8 mouse cellular contexts compared by ENCODE assay signal in the genomic region with DNA sequence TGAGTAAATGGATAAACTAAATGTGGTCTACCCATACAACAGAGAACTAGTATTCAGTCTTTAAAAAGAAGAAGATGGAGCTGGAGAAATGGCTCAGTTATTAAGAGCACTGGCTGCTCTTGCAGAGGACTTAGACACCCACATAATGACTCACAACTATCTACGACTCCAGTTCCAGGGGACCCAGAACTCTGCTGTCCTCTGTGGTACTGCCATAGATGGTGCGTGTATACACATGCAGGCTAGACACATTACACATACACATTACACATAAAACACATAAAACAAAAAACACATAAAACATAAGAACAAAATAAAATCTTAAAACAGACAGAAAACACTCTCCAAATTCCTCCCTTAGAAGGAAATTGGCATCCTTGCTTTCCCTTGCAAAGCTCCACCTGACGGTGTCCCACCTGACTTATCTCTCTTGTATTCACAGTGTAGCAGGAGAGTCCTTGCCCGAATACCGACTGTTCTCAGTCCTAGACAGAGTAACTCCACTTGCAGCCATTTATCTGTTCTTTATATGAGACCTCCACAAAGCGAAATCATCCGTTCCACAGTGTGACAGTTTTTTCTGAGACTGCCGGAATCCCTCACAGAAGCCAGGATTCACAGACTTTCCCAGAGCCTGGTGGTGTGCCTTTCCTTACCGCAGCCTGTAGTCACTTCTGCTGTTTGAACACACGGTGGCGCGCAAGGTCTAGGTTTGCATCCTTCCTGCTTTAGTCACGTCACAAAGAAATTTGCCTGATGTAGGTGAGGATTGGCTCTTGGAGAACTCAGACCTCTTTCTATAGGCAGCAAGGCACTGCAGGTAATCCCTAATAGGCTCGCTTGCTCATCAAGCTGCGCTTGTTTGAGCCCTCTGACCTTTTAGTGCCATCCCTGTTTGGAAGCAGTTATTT. TPM values are rescaled to one million over a fixed set of nuclear protein-coding genes. Genes with fewer than 3 reads are reported as not detected.
DNase-seq lines count a peak whose midpoint lies in the region; ATAC-seq and TF ChIP-seq lines count a peak whose summit lies in the region.

No protein-coding gene starts in this region.

- no peak for TF ChIP-seq POLR2A in olfactory bulb, adult 2 months (IDR thresholded peaks at IDR 0.05; ENCODE audit: insufficient read depth, low read depth, low read length)

- H3K36me3 ChIP-seq in ES-E14 (ENCODE audit: control insufficient read depth, insufficient read depth, low read length, poor library complexity, severe bottlenecking) = no peaks in the 10 kb centered on the region
- no peaks in the 10 kb centered on the region for H3K36me3 ChIP-seq in forebrain, embryonic 14.5 days (ENCODE audit: control insufficient read depth, insufficient read depth, low read length)

- peak; percentile 86 for TF ChIP-seq CTCF in olfactory bulb, adult 2 months (IDR thresholded peaks at IDR 0.05; ENCODE audit: insufficient read depth, low read depth, low read length)

- 24% methylated on average over 15 of the region's 15 CpGs for WGBS in forebrain, embryonic 14.5 days
- WGBS in olfactory bulb, adult 2 months = 13% methylated on average over 15 of the region's 15 CpGs

- peak; percentile 96 for ATAC-seq in forebrain, embryonic 14.5 days

- peak overlapping the region; percentile 24; the same call in 1 of the 2 replicates for H3K4me2 ChIP-seq in forebrain, embryonic 14.5 days (ENCODE audit: low read length)

- H3K9me3 ChIP-seq in ES-E14 (ENCODE audit: control insufficient read depth, insufficient read depth, low read depth, low read length) = no peaks in the 10 kb centered on the region
- H3K9me3 ChIP-seq in forebrain, embryonic 14.5 days (replicated peaks; ENCODE audit: control insufficient read depth, low read length) = no peaks in the 10 kb centered on the region

- no peak overlapping the region for H3K4me3 ChIP-seq in ES-E14 (ENCODE audit: insufficient read depth in 1 of 2, low read depth in 1 of 2, low read length in 2 of 2, poor library complexity in 1 of 2, severe bottlenecking in 1 of 2)
- no peak overlapping the region for H3K4me3 ChIP-seq in forebrain, embryonic 14.5 days (ENCODE audit: low read depth, low read length)
- no peak overlapping the region for H3K4me3 ChIP-seq in olfactory bulb, adult 2 months (ENCODE audit: insufficient read depth, low read depth, low read length)

- DNase-seq in ES-E14 (ENCODE audit: low read depth, low spot score) = peak; percentile 89
- DNase-seq in cerebellum, adult 11 months = peak; percentile 76
- DNase-seq in forebrain, embryonic 14.5 days (ENCODE audit: low spot score) = peak; percentile 95
- peak; percentile 72 to 74 for DNase-seq in heart, postnatal 36 days
- DNase-seq in layer of hippocampus, adult 18-20 months (ENCODE audit: low spot score in 2 of 2) = peak; percentile 66 to 87
- DNase-seq in lung, adult 18-20 months = peak; percentile 60 to 66
- peak; percentile 43 to 49 for DNase-seq in thymus, adult 18-20 months

- H3K4me1 ChIP-seq in ES-E14 (ENCODE audit: control insufficient read depth in 2 of 2, insufficient read depth in 2 of 2, low read length in 2 of 2, poor library complexity in 1 of 2) = no peaks in the 10 kb centered on the region
- H3K4me1 ChIP-seq in forebrain, embryonic 14.5 days (ENCODE audit: control insufficient read depth, insufficient read depth, low read length) = no peaks in the 10 kb centered on the region
- peaks cover 2% of the 10 kb centered on the region; the same call in 1 of the 2 replicates for H3K4me1 ChIP-seq in olfactory bulb, adult 2 months (ENCODE audit: control insufficient read depth, insufficient read depth, low read length)

- no peaks in the 10 kb centered on the region for H3K27me3 ChIP-seq in forebrain, embryonic 14.5 days (replicated peaks; ENCODE audit: control insufficient read depth, insufficient read depth, low read length)

- H3K9ac ChIP-seq in ES-E14 (ENCODE audit: insufficient read depth, low read depth, low read length, poor library complexity, severe bottlenecking) = no peak overlapping the region
- H3K9ac ChIP-seq in forebrain, embryonic 14.5 days (ENCODE audit: low read length) = no peak overlapping the region

- intact Hi-C loops in heart, postnatal 36 days (cut with DNase I) = loop anchor here (2.0 to 10.0 kb wide), 3 partner anchors 240 to 488 kb away; no protein-coding TSS in a partner anchor

- no peak overlapping the region for H3K27ac ChIP-seq in ES-E14 (ENCODE audit: insufficient read depth, low read depth, low read length, poor library complexity, severe bottlenecking)
- no peak overlapping the region for H3K27ac ChIP-seq in forebrain, embryonic 14.5 days (ENCODE audit: low read depth, low read length)
- peak overlapping the region; percentile 65; the same call in 1 of the 2 replicates for H3K27ac ChIP-seq in olfactory bulb, adult 2 months (ENCODE audit: insufficient read depth, low read depth, low read length)

- in situ Hi-C loops in ES-E14 (cut with MboI; ENCODE audit: low sequenced_read_pairs in 2 of 2, unreplicated experiment in 2 of 2) = no loop called here

TF ChIP-seq in ES-E14, 5 proteins besides CTCF, POLR2A, EP300 and RAD21:
- peak; percentile 94 for TF ChIP-seq ZC3H11A (IDR thresholded peaks at IDR 0.05; ENCODE audit: borderline replicate concordance, low read depth, low read length)
- peak; percentile 20; the same call in 1 of the 2 replicates for TF ChIP-seq CHD2 (IDR thresholded peaks at IDR 0.05; ENCODE audit: low read depth, low read length)
- no peak for TF ChIP-seq HCFC1 (IDR thresholded peaks at IDR 0.05; ENCODE audit: borderline replicate concordance, insufficient read depth, low read length)

RNA-seq across cellular contexts. Expression of a gene that starts 9.2 kb away (rescaled TPM):
- total RNA-seq in ES-E14 (2012; rRNA removed) = 3.0 and 8.7 TPM in 2 replicates
- 133 and 153 TPM in 2 replicates for polyA plus RNA-seq in forebrain, embryonic 14.5 days (2014; fragmentation: Nextera tagmentation; extraction: Ambion mirVana)
- total RNA-seq in heart, postnatal 36 days (2021) = under 1 TPM; 0.54 to 0.89 TPM
- 100 to 1,000 TPM; 211 to 233 TPM for total RNA-seq in layer of hippocampus, adult 18-20 months (2021)
- not detected in 2 replicates for polyA plus RNA-seq in olfactory bulb, adult 2 months (2012; ENCODE audit: insufficient read depth, insufficient read length, low replicate concordance, missing spikeins)

RNA-seq across cellular contexts. Expression of a gene that starts 24.3 kb away (rescaled TPM):
- total RNA-seq in ES-E14 (2012; rRNA removed) = 3.1 and 6.3 TPM in 2 replicates
- polyA plus RNA-seq in forebrain, embryonic 14.5 days (2014; fragmentation: Nextera tagmentation; extraction: Ambion mirVana) = 0.55 and 0.72 TPM in 2 replicates
- 1 to 10 TPM; 2.0 to 3.0 TPM for total RNA-seq in heart, postnatal 36 days (2021)
- total RNA-seq in layer of hippocampus, adult 18-20 months (2021) = under 1 TPM; 0.74 to 0.81 TPM
- not detected in 2 replicates for polyA plus RNA-seq in olfactory bulb, adult 2 months (2012; ENCODE audit: insufficient read depth, insufficient read length, low replicate concordance, missing spikeins)

RNA-seq across cellular contexts. Expression of a gene that starts 32.5 kb away (rescaled TPM):
- total RNA-seq in ES-E14 (2012; rRNA removed) = 7.8 and 17.9 TPM in 2 replicates
- 0.81 and 1.7 TPM in 2 replicates for polyA plus RNA-seq in forebrain, embryonic 14.5 days (2014; fragmentation: Nextera tagmentation; extraction: Ambion mirVana)
- total RNA-seq in heart, postnatal 36 days (2021) = over 10,000 TPM in 1 of 2 experiments, 1,000 to 10,000 TPM in 1; 9,756 to 10,673 TPM
- total RNA-seq in layer of hippocampus, adult 18-20 months (2021) = 1 to 10 TPM in 1 of 2 experiments, under 1 TPM in 1; 0.54 to 1.3 TPM
- polyA plus RNA-seq in olfactory bulb, adult 2 months (2012; ENCODE audit: insufficient read depth, insufficient read length, low replicate concordance, missing spikeins) = not detected in 2 replicates

RNA-seq across cellular contexts. Expression of a gene that starts 40.3 kb away (rescaled TPM):
- 6.3 and 8.4 TPM in 2 replicates for total RNA-seq in ES-E14 (2012; rRNA removed)
- polyA plus RNA-seq in forebrain, embryonic 14.5 days (2014; fragmentation: Nextera tagmentation; extraction: Ambion mirVana) = 1.4 and 2.3 TPM in 2 replicates
- total RNA-seq in heart, postnatal 36 days (2021) = 10 to 100 TPM; 20.0 to 21.3 TPM
- total RNA-seq in layer of hippocampus, adult 18-20 months (2021) = 1 to 10 TPM; 1.7 to 3.0 TPM
- polyA plus RNA-seq in olfactory bulb, adult 2 months (2012; ENCODE audit: insufficient read depth, insufficient read length, low replicate concordance, missing spikeins) = not detected in 2 replicates

RNA-seq across cellular contexts. Expression of a gene that starts 47.3 kb away (rescaled TPM):
- total RNA-seq in ES-E14 (2012; rRNA removed) = 0.18 TPM in 1 of 2 replicates, not detected in the other
- polyA plus RNA-seq in forebrain, embryonic 14.5 days (2014; fragmentation: Nextera tagmentation; extraction: Ambion mirVana) = not detected in 2 replicates
- total RNA-seq in heart, postnatal 36 days (2021) = not detected
- total RNA-seq in layer of hippocampus, adult 18-20 months (2021) = under 1 TPM; 0.38 to 0.50 TPM
- not detected in 2 replicates for polyA plus RNA-seq in olfactory bulb, adult 2 months (2012; ENCODE audit: insufficient read depth, insufficient read length, low replicate concordance, missing spikeins)

Comparison
In these comparisons a context has a peak if more than half of its experiments do, and no peak if none do; other contexts are left out.
1. RNA of a gene that starts 9.2 kb away (total RNA-seq): 211 to 233 TPM in layer of hippocampus, adult 18-20 months; 3.0 to 8.7 TPM in ES-E14 and 0.54 to 0.89 TPM in heart, postnatal 36 days; every median in the first group is over 10 times any median in the second.
2. RNA of a gene that starts 32.5 kb away (total RNA-seq): 9,756 to 10,673 TPM in heart, postnatal 36 days; 7.8 to 17.9 TPM in ES-E14 and 0.54 to 1.3 TPM in layer of hippocampus, adult 18-20 months; every median in the first group is over 100 times any median in the second.
3. Peak in every context shown above with its lines, with median percentiles within 50 percentile points of each other: DNase-seq.